Mouse (Mus musculus): Measurements from ENCODE around the gene Smyd2.

Gene Smyd2

GRCm38 (mm10) chr1:189917126-189917500 lies 5.0 kb downstream of the Smyd2 start:
- no peak for DNase-seq (ENCODE audit: low spot score)

DNA sequence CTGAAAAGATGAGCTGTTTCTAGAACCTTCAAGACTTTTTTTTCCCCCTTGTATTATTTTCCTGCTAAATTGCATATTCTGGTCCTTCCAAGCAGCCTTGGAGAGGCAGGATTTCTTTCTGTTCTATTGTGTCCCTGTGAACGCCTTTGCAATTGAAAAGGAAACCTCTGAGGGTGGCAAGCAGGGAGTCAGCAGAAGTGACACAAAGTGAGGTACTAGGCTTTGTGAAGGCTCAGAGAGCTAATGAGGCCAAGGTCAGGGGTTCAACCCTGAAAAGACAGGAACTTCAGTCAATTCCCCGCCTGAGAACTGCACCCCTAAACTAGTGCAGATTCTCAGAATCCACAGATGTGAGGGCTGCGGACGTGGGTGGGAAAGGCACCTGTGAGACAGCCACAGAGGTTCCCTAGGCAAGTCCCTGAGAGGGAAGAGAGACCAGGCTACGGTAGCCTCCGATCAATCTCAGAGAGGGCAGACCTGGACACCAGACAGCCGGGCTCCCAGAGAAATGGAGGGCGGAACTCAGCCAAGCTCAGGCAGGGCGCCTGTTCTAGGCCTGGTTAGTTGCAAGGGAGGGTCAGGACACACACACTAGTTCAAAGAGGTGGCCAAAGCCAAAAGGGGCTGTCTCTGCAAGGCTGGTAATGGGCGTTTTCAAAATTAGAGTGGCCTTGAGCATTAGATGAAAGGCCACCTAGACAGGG lies 5.6 kb downstream of the Smyd2 start:
- no peak for DNase-seq (ENCODE audit: low spot score)

DNA sequence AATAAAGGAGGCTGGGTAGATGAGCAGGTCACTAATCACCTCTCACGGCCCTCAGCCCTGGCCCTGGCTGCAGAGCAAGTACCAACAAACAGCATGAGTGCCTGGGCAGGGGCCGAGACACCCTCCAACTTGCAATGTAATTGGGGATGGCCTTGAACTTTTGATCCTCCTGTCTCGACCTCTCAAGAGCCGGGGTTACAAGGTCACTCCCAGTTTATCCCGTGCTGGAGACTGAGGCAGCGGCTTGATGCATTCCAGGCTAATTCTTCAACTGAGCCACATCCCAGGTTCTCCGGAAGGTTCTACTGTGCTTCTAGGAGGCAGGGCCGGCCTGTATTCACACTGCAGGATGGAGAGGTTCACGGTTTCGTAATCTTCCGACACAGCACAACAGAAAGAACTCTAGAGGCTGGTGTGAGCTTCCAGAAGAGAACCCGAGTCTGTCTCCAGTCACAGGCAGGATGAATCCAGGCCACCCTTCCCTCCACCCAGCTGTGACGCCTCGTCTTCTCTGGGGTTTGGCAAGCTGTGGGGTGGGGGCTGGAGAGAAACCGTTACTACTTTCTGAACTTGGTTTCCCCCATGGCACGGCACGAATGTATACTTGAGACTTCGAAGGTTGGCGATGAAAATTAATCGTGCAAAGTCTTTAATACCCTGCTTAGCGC lies 8.9 kb downstream of the Smyd2 start:
- DNase-seq (ENCODE audit: low spot score): no peak

- no peak for DNase-seq (ENCODE audit: low spot score)
Observed at GRCm38 (mm10) chr1:189910685-189911345, 11.3 kb downstream of the Smyd2 start.

DNA sequence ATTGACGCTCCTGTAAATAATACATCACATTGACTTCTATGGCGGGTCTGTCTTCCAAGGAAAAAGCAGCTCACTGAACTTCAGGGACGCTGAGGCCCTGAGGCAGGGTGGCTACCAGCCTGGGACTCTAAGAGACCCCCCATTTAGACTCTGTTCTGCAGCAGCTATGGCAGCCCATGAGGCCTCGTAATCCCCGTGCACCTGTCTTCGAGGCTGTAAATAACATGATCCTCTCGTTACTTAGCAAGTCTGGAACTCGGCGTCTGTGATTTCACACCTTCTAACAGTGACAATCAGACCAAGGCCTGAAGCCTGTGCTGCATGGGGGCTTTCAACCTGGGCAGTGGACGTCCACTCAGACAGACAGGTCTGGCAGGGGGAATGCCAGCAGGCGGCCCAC lies 19.0 kb downstream of the Smyd2 start:
- no peak for DNase-seq (ENCODE audit: low spot score)

GRCm38 (mm10) chr1:189902413-189902812 lies 19.8 kb downstream of the Smyd2 start:
- DNase-seq (ENCODE audit: low spot score): no peak

DNA sequence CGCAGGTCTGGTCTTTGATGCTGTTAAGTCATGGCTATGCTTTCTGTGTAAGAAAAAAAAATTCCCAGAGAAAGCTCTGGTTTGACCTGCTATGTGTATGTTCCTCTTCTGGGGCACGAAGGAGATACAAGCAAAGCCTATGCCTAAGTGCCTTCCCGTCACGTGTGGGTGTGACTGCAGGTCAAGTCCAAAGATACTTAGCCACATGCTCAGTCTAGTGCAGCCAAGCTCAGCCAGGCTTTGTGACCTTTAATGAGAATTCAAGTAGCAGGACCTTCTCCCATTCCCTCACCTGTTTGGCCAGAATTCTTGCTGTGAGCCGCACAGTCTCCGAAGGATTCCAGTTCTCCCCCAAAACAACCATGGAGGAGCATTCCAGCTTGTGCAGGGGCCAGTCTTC lies 22.6 kb downstream of the Smyd2 start:
- DNase-seq (ENCODE audit: low spot score): no peak

GRCm38 (mm10) chr1:189898708-189899107 lies 23.5 kb downstream of the Smyd2 start:
- DNase-seq (ENCODE audit: low spot score): no peak

GRCm38 (mm10) chr1:189897861-189898260 lies 24.3 kb downstream of the Smyd2 start:
- no peak for DNase-seq (ENCODE audit: low spot score)

- DNase-seq (ENCODE audit: low spot score): no peak
Observed at GRCm38 (mm10) chr1:189894191-189894590, 28.0 kb downstream of the Smyd2 start.

DNA sequence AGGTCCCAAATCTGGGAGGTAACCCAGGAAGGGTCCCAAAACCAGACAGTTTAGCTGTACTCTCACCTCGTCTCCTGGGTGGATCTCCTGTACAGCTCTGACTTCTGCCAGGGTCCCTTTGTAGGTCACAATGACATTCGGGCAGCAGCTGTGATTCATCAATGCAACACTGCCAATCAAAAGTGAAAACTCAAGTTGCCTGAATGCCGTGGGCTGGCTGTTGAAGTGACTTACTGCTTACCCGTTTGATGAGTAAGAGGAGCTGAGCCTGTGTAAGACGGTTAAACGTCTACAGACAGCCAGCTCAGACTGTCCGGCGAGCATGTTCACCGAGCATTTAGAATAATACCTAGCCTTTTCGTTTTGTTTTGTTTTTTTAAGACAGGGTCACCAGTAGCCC lies 33.4 kb downstream of the Smyd2 start:
- DNase-seq (ENCODE audit: low spot score): no peak

DNA sequence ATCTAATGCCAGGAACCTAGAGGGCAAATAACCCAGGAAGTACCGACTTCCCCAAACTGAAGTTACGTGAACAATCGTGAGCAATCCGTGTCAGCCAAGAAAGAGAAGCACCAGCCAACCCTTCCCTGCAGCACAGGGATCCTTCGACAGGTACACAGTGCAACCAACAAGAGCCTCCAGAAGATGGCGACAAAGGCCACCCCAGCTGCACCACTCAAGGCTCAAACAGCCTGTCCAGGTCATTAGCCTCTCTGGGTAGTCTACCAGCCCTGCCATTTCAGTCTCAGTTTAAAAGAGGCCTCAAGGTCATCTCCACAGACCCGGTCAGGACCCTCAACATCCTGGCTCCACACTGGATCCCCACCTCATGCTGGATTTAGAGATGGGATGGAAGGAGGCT lies 34.6 kb downstream of the Smyd2 start:
- peak; percentile 22 for DNase-seq (ENCODE audit: low spot score)

- DNase-seq (ENCODE audit: low spot score): no peak
Observed at GRCm38 (mm10) chr1:189885975-189886374, 36.2 kb downstream of the Smyd2 start.

DNA sequence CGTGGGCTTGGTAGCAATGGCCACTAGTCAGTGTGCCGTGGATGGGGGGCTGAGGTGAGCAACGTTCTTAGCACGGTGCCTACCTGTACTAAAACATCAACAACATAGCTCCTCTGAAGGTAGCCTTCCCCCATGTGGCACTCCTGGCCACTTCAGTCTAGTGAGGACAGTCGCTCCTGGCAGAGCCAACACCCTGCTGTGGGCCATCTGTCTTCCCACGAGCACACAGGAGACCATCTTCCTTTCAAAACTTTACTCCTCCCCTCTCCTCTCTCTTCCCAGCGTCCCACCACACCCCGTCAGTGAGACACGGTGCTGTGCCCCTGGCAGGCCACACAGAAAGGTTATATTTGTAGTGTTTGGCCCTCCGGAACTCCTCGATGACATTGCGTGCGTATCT lies 37.2 kb downstream of the Smyd2 start:
- no peak for DNase-seq (ENCODE audit: low spot score)

DNA sequence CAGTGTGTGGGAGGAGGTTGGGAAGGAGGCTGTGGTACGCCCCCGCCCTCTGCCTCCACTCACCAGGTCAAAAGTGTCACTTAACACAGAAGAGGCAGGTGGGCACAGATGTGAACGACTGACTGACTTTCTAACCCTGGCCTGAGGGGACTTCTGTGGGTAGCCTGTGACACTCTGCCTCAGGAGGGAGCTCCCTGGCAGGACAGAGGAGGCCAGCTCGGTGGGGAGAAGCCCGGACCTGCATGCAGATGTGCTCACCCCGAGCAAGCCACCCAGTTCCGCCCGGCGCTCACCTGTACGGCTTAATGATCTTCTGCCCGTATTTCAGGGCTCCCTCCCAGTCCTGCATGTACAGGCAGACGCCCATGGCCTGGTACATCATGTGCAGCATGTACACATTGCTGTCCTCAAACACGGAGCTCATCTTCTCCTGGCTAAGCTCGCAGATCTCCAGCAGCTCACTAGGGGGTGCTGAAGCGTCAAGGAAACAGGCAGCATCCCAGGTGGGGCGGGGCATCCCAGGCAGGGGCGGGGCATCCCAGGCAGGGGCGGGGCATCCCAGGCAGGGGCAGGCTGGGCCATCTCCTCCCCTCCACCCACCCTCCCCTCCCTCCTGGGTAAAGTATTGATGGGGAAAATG lies 38.5 kb downstream of the Smyd2 start:
- peak; percentile 29 for DNase-seq (ENCODE audit: low spot score)

DNA sequence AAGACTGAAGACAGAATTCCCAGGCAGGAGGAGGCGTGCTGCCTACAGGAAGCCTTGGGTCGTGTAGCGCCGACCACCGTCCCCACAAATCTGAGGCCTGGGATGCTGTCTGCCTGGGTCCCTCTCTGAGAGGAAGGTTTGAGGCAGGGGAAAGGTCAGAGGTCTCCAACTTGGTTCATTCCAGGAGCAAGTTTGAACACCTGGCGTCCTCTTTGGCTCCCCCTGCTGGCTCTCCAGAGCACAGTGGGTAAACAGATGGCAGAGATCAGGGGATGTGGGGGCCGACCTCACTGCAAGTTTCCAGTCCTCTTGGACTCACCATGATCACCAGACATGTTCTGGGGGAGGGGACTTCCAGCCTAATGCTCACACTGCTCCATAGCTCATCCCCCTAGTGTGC lies 39.3 kb downstream of the Smyd2 start:
- no peak for DNase-seq (ENCODE audit: low spot score)

DNA sequence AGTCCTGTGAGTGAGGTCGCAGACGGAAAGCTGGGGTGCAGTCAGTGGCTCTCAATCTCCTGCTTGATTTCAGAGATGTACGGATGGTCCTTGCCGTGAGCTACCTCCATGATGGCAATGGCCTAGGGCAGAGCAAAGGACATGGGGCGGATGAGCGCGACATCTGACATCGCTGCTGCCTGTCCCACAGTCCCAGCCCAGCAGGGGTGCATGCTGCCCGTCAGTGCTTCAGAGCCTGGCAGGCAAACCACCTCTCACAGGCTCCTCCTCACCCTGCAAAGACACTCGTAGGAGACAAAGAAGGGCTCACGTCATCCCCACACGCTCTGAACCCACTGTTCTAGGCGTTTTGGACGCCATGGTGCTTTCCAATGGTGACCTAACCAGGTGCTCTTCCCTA lies 41.4 kb downstream of the Smyd2 start:
- DNase-seq (ENCODE audit: low spot score): no peak

GRCm38 (mm10) chr1:189879965-189880364 lies 42.2 kb downstream of the Smyd2 start:
- no peak for DNase-seq (ENCODE audit: low spot score)

GRCm38 (mm10) chr1:189879212-189879611 lies 43.0 kb downstream of the Smyd2 start:
- DNase-seq (ENCODE audit: low spot score): no peak

DNA sequence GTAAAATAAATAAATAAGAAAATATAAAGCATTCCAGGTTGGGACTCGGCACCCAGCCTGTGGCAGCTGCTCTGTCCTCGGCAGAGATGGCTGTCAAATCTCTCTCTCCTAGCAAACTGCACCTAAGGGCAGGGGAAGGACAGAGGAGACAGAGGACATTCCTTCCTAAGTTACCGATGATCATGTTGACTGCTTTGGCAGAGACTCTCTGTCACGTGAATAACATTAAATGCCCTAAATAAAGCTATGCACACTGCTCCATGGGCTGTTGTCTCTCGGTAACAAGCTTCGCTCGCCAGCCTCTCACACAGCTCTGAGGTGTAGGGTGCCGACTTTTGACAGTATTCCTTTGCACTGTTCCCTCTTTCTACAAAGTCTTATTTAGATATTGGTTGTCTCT lies 46.0 kb downstream of the Smyd2 start:
- DNase-seq (ENCODE audit: low spot score): no peak

DNA sequence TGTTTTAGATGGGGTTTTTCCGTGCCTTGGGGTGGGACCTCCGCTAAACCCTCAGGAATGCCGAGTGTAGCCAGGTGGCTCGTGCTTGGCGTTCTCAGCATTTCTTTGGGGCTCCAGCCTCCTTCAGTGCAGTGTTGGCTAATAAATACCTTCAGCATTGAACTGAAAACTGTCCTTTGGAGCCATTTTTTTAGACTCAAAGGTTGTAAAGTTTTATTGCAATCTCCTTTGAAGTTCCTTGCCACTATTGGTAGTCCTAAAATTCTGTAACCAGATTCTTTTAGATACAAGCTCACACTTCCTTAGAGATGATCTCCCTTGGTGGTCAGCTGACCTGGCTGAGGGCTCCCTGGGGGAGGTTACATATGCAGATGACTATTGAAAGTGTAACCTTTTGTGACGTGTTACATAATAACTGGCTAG lies 46.7 kb downstream of the Smyd2 start:
- no peak for DNase-seq (ENCODE audit: low spot score)

GRCm38 (mm10) chr1:189873591-189873990 lies 48.6 kb downstream of the Smyd2 start:
- no peak for DNase-seq (ENCODE audit: low spot score)

- DNase-seq (ENCODE audit: low spot score): no peak
Observed at GRCm38 (mm10) chr1:189872050-189872449, 50.1 kb downstream of the Smyd2 start.

All from layer of hippocampus, adult 9-10 months (tissue).